Mouse (Mus musculus) liver, embryonic 11.5 days (tissue): ENCODE results near the gene Gm43191. TPM values are rescaled to one million over a fixed set of nuclear protein-coding genes. Genes with fewer than 3 reads are reported as not detected.
A peak's percentile ranks its signal among the peaks of the same experiment; 100 is the strongest.

Experiments used
- ATAC-seq: fragments of 200-750 bp; cut with Nextera tagmentation; replicated peaks from 2 replicates; pipeline ENCODE4 v1.8.0; 2017; ENCODE audit warnings: moderate number of reproducible peaks, mild to moderate bottlenecking, moderate TSS enrichment, moderate library complexity; ENCODE audit not compliant: low FRiP score
- DNase-seq: peaks from one replicate; pipeline ENCODE4 v3.0.0-alpha.2; 2017; ENCODE audit warnings: low spot score
- H3K27ac ChIP-seq: fragments of 300-500 bp; sonication (generic); 2 replicates; pipeline ENCODE4 v1.5.1; 2014; ENCODE audit warnings: mild to moderate bottlenecking, low read depth, low read length, control low read depth
- H3K27me3 ChIP-seq: fragments of 300-500 bp; sonication (generic); replicated peaks from 2 replicates; pipeline ENCODE4 v1.6.1; 2014; ENCODE audit warnings: low read length, mixed read lengths; ENCODE audit not compliant: control insufficient read depth, insufficient read depth
- H3K36me3 ChIP-seq: fragments of 300-500 bp; sonication (generic); 2 replicates; pipeline ENCODE4 v1.6.1; 2014; ENCODE audit warnings: mild to moderate bottlenecking, low read length, moderate library complexity, mixed read lengths; ENCODE audit not compliant: control insufficient read depth, insufficient read depth
- H3K4me1 ChIP-seq: fragments of 300-500 bp; sonication (generic); replicated peaks from 2 replicates; pipeline ENCODE4 v1.6.1; 2014; ENCODE audit warnings: low read length, mixed read lengths; ENCODE audit not compliant: control insufficient read depth, insufficient read depth
- H3K4me2 ChIP-seq: fragments of 300-500 bp; sonication (generic); 2 replicates; pipeline ENCODE4 v1.6.1; 2014; ENCODE audit warnings: mild to moderate bottlenecking, control low read depth, moderate library complexity
- H3K4me3 ChIP-seq: fragments of 300-500 bp; sonication (generic); 2 replicates; pipeline ENCODE4 v1.5.1; 2014; ENCODE audit warnings: low read depth, low read length, control low read depth
- H3K9ac ChIP-seq: fragments of 300-500 bp; sonication (generic); 2 replicates; pipeline ENCODE4 v1.6.1; 2014; ENCODE audit warnings: low read depth, low read length, control low read depth
- H3K9me3 ChIP-seq: fragments of 300-500 bp; sonication (generic); 2 replicates; pipeline ENCODE4 v1.6.1; 2016; ENCODE audit warnings: low read length, inconsistent platforms, mixed read lengths; ENCODE audit not compliant: control insufficient read depth
- WGBS: fragments of 180-500 bp; shearing (Covaris S2); extraction: QIAGEN DNeasy Blood & Tissue Kit; methylation state at CpG from one replicate; pipeline ENCODE4 v1.1.7; 2014; 5-methylcytosine and 5-hydroxymethylcytosine counted together
- polyA plus RNA-seq: library from polyadenylated mRNA; unstranded; fragments of >200 nt; fragmentation: Nextera tagmentation; extraction: Ambion mirVana; gene quantifications from 2 replicates; pipeline ENCODE4 v1.2.1, GENCODE M21; 2014

Gene Gm43191
- polyA plus RNA-seq = 0.30 TPM in 1 of 2 replicates, not detected in the other

DNA sequence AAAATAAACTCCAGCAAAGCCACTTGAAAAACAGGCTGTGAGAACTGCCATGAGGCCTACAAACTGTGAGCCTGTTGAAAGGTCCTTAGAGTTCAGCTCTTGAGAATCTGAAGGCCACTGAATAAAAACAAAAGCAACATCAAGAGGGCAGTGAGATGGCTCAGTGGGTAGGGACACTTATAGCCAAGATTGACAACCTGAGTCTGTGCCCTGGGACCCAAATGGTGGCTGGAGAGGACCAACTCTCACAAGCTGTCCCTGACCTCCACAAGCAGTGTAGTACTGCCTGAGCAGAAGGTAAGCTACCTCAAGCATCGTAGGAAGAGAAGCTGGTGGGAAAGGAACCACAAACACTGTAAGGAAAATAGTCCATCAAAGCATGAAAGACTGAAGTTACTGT lies at the start of gene Gm43191:
TSS of gene Gm43191 (minus strand) at position 101 of the 400 bp plus-strand sequence.
- Histone ChIP-seq H3K27ac (no peak within 1 kb of the TSS), H3K4me3 (no peak within 1 kb of the TSS), H3K27me3 (no peaks in the 10 kb centered on the region), H3K9ac (no peak within 1 kb of the TSS), H3K4me1 (no peaks in the 10 kb centered on the region), H3K36me3 (peaks cover 3% of the 10 kb centered on the region; the same call in 1 of the 2 replicates), H3K9me3 (no peaks in the 10 kb centered on the region), H3K4me2 (no peak within 1 kb of the TSS)
- DNase-seq (no peak), ATAC-seq (no peak)
- WGBS = 88% methylated on average over 1 of the region's 1 CpGs

DNA sequence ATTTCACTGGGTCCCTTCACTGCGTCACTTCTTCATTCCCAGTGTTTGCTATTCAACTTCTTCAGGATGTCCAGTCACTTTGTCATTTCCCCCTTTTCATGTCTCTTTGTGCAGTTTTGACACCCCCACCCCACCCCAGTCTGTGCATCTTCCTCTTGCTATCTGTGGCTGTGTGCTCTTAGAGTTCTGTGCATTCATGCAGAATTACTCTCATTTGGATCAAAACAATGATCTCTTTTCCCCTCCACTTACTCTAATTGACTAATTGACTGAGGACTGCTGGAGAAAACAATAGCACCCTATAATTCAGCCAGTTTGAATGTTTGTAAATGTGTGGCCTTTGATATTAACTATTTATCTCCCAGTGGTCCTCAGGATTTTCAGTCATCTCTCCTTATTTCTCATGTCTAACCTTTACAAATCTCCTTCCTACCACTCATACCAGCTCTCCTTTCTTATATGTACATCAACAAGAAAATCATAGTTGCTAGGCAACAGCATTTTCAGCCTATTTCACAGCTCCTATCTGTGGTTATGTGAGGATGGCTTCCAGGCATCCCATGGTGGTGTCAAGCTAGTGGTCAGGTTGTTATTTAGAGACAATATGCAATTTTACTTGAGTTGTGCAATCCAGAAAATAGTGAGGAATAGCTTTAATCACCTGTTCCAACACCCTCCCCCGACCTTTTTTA lies 48.6 kb upstream of the Gm43191 start:
- ATAC-seq = no peak
- H3K36me3 ChIP-seq = no peaks in the 10 kb centered on the region
- H3K9ac ChIP-seq = no peak overlapping the region
- no peaks in the 10 kb centered on the region for H3K9me3 ChIP-seq
- no peaks in the 10 kb centered on the region for H3K4me1 ChIP-seq
- no peak for DNase-seq
- 70% methylated on average over 2 of the region's 2 CpGs for WGBS
- no peaks in the 10 kb centered on the region for H3K27me3 ChIP-seq
- H3K4me2 ChIP-seq = no peak overlapping the region
- H3K27ac ChIP-seq = no peak overlapping the region
- no peak overlapping the region for H3K4me3 ChIP-seq

DNA sequence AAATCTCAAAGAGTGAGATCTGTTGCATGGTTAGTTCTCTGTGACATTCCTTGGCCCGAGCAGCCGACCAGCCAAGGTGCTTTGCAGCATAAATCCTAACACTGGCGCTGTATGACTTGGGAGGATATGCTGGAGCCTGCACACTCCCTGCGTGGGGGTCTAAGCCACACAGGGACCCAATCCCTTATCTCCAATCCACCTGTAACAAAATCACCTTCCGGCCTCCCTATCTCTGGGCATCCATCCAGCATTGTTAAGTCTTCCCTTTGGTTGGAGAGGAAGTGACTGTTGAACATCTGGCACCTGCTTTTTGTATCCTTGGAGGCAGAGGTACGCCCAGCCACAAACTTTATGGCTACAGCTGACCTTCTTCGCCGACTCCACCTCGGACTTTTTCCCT lies 45.7 kb upstream of the Gm43191 start:
- WGBS = 61% methylated on average over 9 of the region's 9 CpGs
- Histone ChIP-seq H3K27me3 (no peaks in the 10 kb centered on the region), H3K36me3 (no peaks in the 10 kb centered on the region), H3K9ac (no peak overlapping the region), H3K9me3 (no peaks in the 10 kb centered on the region), H3K4me2 (no peak overlapping the region), H3K27ac (no peak overlapping the region), H3K4me1 (no peaks in the 10 kb centered on the region), H3K4me3 (no peak overlapping the region)
- DNase-seq = no peak
- no peak for ATAC-seq

DNA sequence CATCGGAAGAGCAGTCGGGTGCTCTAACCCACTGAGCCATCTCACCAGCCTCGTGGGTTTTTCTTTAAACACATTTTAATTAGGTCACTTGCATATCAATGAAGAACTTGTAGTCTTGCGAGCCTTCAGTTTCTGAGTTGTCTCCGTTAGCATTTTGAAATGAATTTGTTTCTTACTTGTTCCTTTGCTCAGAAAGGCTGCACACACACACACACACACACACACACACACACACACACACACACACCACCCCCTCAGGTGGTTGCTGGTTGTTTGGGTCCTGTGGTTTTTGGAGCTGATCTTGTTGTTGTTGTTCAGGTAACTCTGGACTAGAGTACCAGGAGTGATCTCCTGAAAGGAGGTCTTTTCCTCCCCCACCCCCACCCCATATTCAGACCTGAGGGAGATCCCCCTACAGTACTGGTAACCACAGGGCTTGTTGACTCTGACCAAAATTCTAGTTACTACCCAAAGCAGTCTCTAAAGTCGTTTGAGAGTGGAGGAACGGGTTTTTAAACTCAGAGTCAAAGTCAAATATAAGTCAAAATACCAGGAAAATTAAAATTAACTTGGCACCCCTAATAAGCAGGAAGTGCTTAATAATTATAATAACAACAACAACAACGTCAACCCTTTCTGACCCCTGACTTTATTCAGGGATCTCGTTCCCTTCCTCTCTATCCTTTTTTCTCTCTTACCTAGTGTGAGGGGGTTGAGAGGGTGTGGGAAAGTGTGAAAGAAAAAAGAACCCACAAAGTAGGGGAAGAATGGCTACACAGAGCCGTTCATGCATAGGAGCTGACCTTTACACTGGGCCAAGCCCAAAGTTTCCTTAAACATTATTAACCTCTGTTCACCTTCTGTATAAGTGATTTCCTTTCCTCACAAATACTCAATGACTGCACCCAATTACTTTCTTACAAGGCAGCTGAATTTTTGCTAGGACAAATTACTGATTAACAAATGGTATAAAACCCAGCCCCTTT lies 42.7 kb upstream of the Gm43191 start:
- DNase-seq = no peak
- no peak overlapping the region for H3K4me3 ChIP-seq
- WGBS = 69% methylated on average over 10 of the region's 10 CpGs
- H3K4me2 ChIP-seq = no peak overlapping the region
- no peak overlapping the region for H3K27ac ChIP-seq
- no peaks in the 10 kb centered on the region for H3K27me3 ChIP-seq
- H3K36me3 ChIP-seq = no peaks in the 10 kb centered on the region
- no peaks in the 10 kb centered on the region for H3K4me1 ChIP-seq
- no peak overlapping the region for H3K9ac ChIP-seq
- no peaks in the 10 kb centered on the region for H3K9me3 ChIP-seq
- no peak for ATAC-seq

DNA sequence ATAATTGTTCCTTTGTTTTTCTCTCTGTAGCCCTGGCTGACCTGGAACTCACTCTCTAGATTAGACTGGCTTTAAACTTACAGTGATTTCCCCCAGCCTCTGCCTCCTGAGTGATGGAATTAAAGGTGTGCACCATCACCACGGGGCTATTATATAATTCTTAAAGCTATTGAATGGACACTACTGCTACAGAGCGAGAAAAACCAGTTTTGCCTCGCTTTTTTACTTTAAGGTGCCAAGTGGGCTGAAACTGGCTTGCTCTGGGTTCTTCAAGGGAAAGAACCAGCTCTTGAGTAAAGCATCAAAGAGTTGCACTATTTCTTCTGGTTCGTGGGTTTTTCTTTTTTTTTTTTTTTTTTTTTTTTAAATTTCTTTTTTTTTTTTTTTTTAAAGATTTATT lies 41.9 kb upstream of the Gm43191 start:
- Histone ChIP-seq H3K4me3 (no peak overlapping the region), H3K4me2 (no peak overlapping the region), H3K27me3 (no peaks in the 10 kb centered on the region), H3K36me3 (no peaks in the 10 kb centered on the region), H3K9me3 (no peaks in the 10 kb centered on the region), H3K27ac (no peak overlapping the region), H3K9ac (no peak overlapping the region), H3K4me1 (no peaks in the 10 kb centered on the region)
- no peak for DNase-seq
- no peak for ATAC-seq
- WGBS = 69% methylated on average over 4 of the region's 4 CpGs

DNA sequence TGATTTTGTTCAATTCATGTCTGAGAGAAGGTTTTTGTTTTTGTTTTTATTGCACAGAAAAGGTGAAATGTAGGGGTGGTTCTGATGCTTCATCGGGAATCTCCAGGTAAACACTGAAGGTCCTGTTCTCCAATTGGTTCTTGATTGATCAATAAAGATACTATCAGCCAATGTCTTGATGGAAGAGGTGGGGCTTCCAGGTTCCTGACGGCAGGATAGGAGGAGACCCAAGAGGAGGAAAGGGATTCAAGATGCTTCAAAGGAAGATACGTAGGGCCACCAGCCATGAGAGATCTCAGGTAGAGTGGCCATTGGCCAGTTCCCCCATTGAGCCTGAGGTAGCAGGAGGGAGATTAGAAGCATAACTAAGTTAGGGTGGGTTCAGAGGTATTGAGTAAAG lies 37.9 kb upstream of the Gm43191 start:
- WGBS = 52% methylated on average over 3 of the region's 3 CpGs
- ATAC-seq = no peak
- no peaks in the 10 kb centered on the region for H3K27me3 ChIP-seq
- no peaks in the 10 kb centered on the region for H3K4me1 ChIP-seq
- H3K36me3 ChIP-seq = no peaks in the 10 kb centered on the region
- H3K4me2 ChIP-seq = no peak overlapping the region
- DNase-seq = no peak
- no peak overlapping the region for H3K27ac ChIP-seq
- H3K9ac ChIP-seq = no peak overlapping the region
- no peaks in the 10 kb centered on the region for H3K9me3 ChIP-seq
- no peak overlapping the region for H3K4me3 ChIP-seq

DNA sequence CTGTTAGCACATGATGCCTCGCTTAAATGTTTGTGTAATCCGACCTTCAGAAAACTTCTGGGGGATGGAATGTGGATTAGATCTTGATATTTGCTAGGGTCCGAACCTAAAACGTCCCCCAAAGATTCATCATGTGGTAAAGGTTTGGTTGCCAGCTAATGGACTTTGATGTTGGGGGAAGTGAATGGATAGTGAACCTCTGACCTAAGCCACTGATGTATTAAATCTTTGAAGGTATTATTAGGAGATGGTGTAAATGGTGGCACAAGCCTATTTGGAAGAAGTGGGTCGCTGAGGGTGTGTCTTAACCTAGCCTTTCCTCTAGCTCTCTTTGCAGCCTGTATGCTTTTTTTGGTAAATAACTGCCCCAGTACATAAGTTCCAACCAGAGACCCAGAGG lies 32.0 kb upstream of the Gm43191 start:
- Histone ChIP-seq H3K4me3 (peak overlapping the region; percentile 97), H3K36me3 (no peaks in the 10 kb centered on the region), H3K4me1 (peaks cover 10% of the 10 kb centered on the region), H3K9me3 (no peaks in the 10 kb centered on the region), H3K4me2 (peak overlapping the region; percentile 78), H3K9ac (peak overlapping the region; percentile 97; the same call in 1 of the 2 replicates), H3K27me3 (no peaks in the 10 kb centered on the region), H3K27ac (no peak overlapping the region)
- WGBS = 26% methylated on average over 5 of the region's 5 CpGs
- no peak for DNase-seq
- ATAC-seq = no peak

DNA sequence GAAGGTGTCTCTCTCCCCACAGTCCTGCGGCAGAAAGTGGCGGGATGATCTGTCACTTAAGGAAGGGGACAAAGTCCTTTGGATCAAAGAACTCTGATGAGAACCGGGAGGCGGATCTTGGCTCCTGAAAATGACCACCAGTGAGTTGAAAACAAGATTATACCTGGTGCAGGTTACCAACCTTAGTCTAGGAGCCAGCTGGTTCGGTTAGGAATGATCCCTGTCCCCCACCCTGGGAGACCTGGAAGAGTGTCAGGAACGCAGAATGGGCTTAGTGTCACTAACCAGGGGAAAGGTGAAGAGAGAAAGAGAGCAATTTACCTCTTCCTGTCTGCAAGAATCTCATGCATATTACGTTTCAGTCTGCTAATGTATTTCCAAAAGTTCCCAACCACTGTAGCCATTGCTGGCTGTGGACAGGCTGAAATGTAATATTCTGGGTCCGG lies 31.4 kb upstream of the Gm43191 start, which contains the start of gene Slc35a3:
TSS of gene Slc35a3 (minus strand) at position 396 of the 446 bp plus-strand sequence.
- ATAC-seq (peak; percentile 11; the same call in 1 of the 2 replicates), DNase-seq (no peak)
- Histone ChIP-seq H3K4me3 (peak within 1 kb of the TSS; percentile 97), H3K9ac (peak within 1 kb of the TSS; percentile 97), H3K27ac (peak within 1 kb of the TSS; percentile 80), H3K4me1 (peaks cover 10% of the 10 kb centered on the region), H3K36me3 (no peaks in the 10 kb centered on the region), H3K9me3 (no peaks in the 10 kb centered on the region), H3K4me2 (peak within 1 kb of the TSS; percentile 78), H3K27me3 (no peaks in the 10 kb centered on the region)
- 4% methylated on average over 8 of the region's 8 CpGs for WGBS
